Mouse (Mus musculus): ENCODE data around the gene Cir1.

The Cir1 gene

DNA sequence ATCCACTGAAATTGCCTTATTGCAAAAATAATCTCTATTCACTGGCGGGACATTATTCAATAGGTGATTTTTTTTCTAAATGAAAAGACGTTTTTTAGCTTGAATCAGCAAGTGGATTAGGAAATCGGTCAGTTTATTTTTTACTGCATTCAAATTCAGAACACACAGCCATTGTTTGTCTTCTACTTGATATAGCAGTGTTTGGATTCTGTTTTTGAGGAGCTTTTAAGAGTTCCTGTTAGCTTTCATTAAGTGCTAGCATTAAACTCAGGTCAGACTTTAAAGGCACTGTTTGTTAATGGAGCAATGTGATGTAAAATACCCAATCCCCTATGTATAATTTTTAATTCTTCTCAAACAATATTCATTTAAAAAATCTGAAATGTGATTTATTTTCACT, 13.7 kb downstream of the Cir1 start:
- DNase-seq: no peak

DNA sequence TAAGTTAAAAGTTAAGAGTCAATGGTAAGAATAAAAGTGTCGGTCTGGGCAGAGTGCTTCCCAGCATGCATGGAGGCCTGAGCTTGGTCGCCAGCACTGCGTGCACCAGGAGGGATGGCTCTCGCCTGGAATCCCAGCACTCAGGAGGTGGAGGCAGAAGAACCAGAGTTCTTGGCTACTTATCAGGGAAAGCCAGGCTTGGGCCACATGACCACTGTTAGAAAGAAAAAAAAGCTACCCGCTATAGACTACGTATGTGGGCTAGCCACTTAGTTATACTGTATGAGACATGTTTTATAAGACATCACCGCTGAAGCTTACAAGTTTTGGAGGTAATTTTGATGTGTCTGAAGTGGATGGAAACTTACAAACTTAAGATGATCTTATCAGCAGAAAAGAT, 14.3 kb downstream of the Cir1 start:
- no peak for DNase-seq

DNA sequence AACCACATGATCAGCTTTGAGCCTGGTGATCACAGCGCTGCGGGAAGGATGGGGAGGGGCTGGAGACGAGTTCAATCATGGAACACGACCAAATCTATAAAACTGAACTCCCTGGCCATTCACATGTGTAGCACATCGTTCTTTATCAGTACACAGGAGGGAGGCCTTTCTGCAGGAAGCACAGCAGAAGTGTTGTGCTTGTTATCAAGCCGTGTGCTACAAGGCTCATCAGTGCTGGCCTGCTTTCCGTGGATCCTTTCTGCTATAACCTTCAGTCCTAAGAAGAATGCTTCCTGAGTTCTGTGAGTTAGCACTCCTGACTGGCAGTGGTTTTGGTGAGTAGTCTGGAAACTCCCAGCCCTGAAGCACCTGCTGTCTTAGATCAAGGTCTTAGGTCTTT, 17.5 kb downstream of the Cir1 start:
- no peak for DNase-seq

DNA sequence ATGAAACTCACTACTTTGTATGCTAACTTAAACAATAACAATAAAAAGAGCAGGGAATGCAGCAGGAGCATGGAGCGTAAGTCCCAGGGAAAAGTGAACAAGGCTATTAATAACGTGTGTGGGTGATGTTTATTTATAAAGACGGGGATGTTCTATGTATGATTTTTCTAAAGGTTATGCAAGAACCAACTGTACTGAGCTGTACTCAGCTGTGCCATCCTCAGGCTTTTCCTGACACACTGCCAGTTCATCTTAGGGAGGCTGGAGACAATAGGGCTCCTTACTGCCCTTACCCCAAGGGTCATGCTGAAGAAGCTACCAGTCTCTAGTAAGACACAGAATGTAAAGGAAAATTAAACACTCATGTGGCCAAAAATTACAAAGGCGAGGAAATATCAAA, 21.4 kb downstream of the Cir1 start:
- no peak for DNase-seq

DNA sequence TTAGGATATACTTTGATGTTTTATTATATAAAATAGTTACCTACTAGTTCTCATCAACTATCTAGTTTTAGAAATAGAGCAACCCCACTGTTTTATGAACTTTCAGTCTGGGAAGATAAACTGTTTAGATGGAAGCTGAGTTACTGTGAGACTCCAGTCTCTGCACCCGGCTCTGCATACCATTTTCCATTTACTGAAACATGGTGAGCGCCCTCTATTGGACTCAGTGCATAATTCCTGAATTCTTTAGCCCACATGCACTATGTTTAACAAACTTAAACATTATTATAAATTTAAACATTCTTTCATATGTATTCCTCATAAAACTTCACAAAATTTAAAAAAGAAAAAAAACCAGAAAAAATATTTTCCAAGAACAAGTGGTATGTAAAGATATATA, 26.9 kb downstream of the Cir1 start:
- no peak for DNase-seq

DNA sequence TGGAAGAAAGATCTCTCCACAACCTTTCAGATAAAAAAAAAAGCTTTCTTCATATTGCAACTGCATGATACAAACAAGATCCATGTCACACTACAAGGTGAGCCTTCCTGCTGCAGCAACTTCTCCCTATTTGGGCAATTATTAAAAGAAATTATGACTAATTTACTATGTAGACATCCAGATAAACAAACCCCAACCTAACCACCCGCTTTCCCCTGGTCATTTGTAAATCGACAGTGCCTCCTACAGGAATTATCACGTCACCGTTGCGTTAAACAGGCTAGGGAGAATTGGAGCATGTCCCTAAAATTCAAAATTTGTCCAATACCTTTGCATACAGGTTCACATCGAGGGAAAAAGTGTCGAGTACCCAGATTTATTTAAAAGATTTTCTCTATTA, 30.8 kb downstream of the Cir1 start:
- DNase-seq: no peak

DNA sequence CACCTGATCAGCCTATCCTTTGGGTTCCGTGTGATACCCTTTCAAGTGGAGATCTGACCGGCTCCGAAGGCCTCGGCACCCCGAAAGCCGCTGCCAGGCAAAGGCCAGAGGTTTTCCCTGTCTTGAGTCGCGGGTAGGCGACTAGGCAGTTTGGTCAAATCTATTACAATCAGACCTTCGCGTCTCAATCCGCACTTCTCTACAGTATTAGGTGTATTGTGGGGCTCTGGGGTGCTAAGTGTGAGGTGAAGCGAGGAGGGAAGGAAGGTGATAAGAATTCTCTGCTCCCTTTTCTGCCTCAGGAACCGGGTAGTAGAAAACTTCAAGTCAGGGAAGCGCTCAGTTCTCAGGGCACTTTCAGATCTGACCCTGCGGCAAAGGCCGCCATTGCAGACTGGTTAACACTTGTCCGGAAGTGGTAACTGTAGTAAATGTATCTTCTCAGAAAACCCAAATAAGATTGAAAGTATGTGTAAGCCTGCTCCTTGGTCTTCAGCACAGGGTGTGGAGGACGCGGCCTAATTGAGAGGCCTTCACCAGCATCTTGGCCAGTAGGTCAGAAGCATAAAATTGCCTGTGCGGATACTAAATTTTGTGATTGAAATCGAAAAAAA, 31.3 kb downstream of the Cir1 start:
- DNase-seq: peak; percentile 78

DNA sequence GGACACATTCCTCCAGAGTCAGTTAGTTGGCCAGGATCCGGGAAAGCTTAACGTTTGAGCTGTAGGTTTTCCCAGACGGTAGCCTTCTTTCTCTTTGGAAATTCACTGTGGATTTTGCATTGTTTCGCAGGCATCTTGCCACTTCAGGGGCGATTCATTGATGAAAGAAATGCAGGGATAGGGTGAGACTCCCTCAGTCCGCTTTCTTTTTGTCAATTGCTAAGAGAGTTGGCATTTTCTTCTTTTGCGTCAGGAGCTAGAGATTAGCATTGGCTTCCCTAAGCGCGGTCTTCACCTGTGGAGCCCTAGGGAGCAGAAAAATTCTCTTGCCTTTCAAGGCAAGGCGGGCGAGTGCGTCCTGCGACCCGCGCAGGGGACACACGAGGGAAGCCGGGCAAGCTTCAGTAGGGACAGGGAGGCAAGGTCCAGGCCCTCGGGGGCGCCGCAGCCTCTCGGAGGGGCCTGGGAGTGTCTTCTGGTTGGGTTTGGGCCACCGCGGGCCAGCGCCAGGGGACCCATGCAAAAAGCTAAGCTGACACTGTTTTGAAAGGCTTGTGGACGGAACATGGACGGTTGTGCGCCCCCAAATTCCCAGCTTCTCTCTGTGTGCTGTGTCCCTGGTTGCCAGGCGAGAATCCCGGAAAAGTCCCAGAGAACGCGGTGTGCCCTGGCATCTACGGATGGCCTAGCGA, 32.0 kb downstream of the Cir1 start:
- DNase-seq: peak; percentile 88

DNA sequence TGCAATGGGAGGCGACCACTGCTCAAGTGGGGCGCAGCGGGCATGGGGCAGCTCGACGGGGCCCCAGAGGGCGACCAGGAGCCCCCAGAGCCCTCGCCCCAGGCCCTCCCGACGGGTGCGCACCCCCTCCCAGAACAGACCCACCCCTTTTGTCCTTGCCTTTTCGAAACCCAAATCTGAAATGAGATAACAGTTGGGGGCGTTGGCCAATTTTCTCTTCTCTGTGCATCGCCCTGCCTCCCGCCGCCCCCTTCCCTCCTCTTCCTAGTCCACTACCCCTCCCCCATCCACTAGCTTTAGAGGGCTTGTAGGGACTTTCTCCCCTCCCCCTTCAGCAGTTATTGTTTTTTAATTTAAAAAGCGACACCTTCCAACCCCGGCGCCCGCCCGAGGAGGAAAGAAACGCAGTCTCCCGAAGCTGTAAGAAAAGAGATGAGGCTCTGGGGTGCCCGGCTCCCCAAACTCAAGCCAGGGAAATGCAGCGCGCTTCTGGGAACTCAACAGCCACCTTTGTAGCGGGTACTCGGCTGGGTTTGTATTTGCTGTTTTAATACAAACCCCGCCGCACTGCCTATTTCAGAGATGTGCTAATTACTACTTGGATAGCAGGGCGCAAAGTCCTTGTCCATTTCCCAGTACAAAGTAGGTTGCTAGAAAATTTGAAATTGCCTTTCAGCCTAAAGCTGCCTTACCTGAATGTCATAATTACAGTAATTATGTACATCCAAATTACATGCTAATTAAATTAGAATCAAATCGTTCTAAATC, 33.0 kb downstream of the Cir1 start:
- DNase-seq: peak; percentile 89

DNA sequence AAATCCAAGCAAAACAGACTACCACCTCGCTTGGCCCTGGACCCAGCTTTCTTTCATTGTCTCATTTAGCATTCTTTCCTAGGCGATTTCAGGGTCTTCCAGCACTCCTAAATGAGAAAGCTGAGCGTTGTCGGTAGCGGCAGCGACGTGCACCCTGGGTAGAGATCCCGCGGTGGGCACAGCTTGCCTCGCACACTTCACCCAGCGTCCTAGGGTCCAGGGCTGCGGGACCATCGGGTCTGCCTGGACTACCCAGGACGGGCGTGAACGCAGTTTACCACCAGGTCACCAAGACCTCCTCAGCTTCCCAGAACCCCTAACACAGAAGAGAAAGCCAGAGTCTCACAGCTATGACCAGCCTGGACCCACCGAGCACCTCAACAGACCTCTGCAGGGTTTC, 33.6 kb downstream of the Cir1 start:
- peak; percentile 83 for DNase-seq

DNA sequence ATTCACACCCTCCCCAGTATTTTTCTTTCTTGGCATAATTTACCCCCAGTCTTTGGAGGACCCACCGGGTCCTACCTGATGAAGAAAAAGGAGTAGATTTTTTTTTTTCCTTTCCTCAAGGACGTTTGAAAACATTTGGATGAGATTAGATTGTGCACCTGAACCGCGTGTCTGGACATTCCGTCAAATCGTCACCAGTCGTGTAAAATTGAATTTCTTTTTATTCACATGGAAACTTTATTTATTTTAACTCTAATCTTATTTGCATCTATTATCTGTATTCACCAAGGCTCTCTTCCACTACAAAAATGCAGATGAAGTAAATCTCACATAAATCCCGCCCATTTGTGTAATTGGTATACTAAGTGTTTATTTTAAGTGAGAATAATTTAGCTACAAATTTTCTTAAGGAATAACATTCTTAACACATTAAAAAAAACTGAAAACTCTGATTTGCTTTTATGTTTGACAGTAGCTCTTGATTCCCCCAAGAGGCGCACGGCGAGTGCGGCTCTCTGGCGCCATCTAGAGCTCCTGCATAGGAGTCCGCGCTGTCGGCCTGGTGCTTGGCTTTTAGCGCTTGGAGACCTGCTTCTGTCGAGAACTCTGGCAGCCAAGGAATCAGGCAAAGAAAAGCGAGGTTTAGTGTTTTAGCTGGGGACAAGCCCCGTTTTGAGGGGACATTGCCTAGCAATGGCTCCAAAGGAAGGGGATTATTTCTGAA, 34.2 kb downstream of the Cir1 start:
- DNase-seq: peak; percentile 96

DNA sequence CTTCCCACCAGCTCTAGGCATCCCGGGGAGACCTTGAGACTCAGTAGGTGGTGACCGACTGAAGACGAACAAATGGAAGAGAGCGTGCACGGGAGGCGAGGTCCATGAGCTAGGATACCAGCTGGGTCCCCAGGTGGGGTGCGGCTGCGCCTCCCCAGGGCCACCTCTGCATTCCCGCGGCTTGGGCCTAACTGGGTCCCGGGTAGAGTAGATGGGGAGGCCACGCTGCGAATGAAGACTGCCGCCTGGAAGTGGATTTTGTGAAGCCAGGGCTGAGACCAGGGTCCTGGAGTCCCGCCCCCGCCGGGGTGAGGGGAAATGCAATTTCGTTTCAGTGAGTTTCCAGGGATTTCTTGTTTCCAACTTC, 34.8 kb downstream of the Cir1 start:
- peak; percentile 90 for DNase-seq

DNA sequence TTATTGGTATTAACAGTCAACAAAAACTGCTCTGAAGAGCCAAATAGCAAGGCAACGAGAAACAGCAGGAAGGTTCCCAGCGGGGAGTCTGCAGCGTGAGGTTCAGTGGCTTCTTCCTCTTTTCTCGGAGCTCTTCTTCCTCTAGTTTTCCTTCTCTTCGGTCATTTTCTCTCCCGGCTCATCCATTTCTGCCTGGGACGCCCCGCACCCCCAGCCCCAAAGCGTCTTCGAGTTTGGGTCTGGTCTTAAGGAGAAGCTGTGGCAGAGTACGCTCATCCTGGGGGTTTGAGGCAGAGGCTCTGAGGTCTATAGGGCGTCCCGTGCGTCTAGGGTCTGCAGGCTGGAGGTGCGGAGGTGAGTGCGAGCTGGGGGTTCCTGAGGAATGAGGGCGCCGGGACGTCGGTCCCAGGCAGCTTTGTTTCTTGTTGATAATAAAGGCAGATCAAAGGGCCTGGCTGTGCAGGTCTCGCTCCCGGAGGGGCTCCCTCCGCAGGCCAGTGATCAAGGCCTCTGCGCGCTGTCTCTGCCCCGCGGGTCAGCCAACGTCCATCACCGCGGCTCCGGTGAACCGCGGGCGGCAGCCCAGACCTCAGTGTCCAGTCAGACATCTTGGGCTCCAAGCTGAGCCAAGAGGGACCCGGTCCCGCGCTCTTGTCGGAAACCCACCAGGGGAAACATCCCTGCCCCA, 35.3 kb downstream of the Cir1 start:
- DNase-seq: no peak

DNA sequence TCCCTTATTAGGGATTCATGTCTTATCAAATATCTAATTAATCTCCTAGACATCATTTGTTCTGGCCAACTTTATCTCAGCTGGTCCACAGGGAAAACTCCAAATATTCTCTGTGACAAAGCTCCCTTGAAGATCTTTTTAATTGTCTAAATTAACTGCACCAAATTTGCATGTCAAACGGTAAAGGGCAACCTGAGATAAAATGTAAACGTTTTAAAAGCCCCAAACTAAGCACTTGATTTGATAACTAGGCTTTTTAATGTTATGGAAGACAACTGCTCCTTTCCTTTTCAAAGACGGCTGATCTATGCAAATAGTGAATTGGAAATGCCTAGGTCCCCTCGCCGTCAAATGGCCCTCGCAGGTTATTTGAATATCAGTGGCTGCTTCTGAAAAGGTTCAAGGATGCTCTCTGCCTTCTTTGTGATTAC, 36.3 kb downstream of the Cir1 start:
- DNase-seq: no peak

DNA sequence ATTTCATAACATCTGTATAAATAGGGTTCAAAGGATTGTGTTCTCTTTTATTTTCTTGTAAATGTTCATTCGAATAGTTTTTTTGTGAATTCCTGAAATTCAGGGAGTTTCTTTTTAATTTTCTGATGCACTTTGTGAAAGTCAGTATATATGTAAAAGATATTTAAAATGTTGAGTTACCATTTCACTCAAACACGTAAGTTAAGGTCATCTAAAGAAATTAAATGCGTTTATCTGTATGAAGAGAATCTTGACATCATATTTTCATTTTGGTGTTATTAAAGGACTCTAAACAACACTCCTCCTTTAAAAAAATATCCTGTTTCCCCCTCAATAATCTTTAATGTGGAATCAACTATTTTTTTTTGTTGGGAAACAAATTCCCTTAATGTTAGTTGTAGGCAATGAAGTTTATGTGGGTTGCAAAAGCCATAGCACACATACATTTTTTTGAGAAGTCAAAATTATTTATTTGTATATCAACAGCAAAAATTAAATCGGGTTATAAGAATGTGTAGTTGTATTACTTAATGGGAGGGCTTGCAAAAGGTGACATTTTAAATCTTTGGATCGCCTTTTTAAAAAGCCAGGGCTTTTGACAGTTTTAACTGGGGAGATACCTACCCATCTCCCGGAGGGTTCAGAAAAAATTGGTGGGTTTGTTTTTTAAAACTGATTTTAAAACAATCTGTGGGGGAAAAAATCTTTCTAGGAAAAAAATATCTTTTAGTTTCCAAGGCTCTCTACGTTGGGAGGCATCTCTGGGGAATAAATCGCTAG, 37.0 kb downstream of the Cir1 start:
- DNase-seq: no peak

DNA sequence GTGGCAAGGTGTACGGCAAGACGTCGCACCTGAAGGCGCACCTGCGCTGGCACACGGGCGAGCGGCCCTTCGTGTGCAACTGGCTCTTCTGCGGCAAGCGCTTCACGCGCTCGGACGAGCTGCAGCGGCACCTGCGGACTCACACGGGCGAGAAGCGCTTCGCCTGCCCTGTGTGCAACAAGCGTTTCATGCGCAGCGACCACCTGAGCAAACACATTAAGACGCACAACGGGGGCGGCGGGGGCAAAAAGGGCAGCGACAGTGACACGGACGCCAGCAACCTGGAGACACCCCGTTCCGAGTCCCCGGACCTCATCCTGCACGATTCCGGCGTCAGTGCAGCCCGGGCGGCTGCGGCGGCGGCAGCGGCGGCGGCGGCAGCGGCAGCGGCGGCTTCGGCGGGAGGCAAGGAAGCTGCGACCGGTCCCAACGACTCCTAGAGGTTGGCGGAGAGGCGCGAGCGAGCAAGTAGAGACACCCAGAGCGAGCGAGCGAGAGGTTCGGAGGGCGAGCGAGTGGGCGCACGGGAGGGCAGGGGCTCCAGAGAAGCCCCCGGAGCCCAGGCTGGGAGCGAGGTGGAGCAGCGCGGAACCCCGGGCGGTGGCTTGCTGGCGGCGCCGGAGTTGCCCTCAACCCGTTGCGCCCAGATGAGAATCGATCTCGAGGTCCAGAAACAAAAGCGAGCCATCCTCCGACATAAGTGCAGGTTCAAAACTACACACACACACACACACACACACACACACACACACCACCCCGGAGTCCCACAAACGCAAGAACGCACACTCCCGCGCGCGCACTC, 38.2 kb downstream of the Cir1 start:
- no peak for DNase-seq

DNA sequence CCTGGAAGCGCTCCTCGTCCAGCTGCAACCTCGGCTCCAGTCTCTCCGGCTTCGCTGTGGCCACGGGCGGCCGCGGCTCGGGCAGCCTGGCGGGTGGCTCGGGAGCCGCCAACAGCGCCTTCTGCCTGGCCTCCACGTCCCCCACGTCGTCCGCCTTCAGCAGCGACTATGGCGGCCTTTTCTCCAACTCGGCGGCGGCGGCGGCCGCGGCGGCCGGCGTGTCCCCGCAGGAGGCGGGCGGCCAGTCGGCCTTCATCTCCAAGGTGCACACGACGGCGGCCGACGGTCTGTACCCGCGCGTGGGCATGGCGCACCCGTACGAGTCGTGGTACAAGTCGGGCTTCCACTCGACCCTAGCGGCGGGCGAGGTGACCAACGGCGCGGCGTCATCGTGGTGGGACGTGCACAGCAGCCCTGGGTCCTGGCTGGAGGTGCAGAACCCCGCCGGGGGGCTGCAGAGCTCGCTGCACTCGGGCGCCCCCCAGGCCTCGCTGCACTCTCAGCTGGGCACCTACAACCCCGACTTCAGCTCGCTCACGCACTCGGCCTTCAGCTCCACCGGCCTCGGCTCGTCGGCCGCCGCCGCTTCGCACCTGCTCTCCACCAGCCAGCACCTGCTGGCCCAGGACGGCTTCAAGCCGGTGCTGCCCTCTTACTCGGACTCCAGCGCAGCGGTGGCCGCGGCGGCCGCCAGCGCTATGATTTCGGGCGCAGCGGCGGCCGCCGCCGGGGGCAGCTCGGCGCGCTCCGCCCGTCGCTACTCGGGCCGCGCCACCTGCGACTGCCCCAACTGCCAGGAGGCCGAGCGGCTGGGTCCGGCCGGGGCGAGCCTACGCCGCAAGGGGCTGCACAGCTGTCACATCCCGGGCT, 39.0 kb downstream of the Cir1 start:
- no peak for DNase-seq

DNA sequence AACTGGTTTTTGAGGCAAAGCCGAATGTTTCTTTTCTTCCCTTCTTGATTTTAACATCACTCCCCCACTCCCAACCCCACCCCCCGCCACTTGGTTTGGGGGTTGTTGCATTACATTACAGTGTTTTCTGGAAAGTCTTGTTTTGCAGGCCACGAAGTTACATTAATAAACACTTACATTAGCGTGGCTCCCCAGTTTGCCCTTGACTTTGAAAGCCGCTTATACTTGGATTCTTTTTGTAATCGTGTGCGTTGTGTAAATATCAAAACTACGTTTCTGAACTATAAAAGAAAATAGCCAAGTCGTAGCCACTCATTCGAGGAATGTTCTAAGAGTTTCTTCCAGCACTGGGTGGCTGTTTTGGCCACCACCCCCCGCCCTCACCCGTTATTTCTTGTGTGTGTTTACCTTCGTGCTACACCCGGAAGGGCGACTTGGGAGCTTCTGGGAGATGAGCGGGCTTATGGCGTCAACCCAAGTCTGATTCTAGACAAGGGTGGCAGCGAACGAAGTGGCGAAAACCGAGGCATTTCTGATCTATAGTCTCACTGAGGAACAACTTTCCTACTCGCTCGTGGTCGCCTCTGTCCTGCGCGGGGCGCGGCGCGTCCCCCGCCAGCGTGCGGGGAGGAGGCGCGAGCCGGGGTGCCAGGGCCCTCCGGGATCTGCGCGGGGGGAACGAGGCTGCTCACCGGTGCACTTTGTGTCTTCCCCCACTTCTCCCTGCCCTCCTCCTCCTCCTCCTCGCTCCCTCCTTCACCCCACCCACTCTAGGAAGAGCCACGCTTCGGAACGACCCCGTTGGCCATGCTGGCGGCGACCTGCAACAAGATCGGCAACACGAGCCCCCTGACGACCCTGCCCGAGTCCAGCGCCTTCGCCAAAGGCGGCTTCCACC, 39.9 kb downstream of the Cir1 start:
- DNase-seq: peak; percentile 92

Data from heart, adult 11 months (tissue).